Mouse (Mus musculus): ENCODE measurements around the gene Defb45.

The Defb45 gene

GRCm38 (mm10) chr2:152599299-152599698, at the start of gene Defb45:
Defb45 (minus strand) TSS chr2:152599399.
- no peak for DNase-seq (ENCODE audit: low spot score)

DNA sequence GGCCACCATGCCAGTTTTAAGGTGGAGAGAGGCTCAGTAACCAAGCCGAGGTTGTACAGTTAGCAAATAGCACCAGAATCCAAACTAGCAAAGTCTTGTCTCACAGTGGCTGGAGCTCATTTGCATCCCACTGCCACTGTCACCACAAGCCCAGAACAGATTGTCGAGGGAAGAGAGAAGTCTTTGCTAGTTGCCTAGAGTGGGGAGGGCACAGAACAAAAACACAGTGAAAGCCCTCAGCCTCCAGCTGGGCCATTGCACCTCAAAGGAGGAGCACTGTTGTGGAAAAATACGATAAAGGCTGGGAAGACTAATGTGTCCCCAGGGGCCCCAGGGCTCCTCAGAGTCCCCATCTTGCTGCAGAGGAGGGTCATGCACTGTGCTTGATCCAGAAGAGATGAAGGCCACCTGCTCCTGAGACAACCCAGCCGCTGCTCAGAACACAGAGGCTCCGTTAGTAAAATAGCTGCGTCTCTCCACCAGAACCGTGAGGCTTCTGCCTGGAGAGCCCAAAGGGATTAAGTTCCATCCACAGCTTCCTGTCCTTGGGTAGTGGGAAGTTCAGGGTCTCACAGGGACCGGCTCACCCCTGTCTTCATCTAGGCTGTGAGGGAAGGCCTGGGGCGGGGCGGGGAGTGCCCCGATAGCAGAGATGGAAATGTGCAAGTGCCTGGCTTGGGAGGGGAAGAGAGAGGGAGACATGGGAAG, 40.4 kb upstream of the Defb45 start:
- DNase-seq (ENCODE audit: low spot score): no peak

GRCm38 (mm10) chr2:152638865-152639264, 39.7 kb upstream of the Defb45 start:
- DNase-seq (ENCODE audit: low spot score): no peak

DNA sequence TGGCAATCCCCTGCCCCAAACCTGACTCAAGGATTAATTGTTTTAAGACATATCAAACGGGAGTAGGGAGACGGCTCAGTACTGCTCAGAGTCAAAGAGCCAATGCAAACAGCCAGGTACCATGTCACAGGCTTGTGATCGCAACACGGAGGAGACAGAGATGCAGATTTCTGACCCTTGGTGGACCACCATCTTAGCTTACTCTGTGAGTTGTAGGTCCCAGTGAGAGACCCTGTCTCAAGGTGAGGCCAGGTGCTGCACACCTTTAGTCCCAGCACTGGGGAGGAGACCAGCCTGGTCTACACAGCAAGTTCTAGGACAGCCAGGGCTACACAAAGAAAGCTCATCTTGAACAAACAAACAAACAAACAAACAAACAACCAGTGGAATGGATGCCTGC, 38.2 kb upstream of the Defb45 start:
- DNase-seq (ENCODE audit: low spot score): no peak

DNA sequence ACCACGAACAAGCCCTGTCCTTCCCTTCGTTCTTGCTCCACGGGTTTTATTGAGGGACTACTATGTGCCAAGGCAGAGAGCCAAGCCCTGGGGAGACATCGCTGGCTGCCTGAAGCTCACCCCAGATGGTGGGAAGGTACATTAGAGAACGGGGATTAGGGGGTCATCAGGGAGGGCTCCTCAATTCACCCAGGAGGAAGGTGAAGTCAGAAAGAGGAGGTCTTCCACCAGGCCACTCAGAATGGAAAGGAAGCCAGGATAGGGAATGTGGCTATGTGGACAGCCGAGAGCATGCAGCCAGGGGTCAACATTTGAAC, 37.8 kb upstream of the Defb45 start:
- no peak for DNase-seq (ENCODE audit: low spot score)

GRCm38 (mm10) chr2:152636246-152637005, 37.2 kb upstream of the Defb45 start:
- DNase-seq (ENCODE audit: low spot score): no peak

DNA sequence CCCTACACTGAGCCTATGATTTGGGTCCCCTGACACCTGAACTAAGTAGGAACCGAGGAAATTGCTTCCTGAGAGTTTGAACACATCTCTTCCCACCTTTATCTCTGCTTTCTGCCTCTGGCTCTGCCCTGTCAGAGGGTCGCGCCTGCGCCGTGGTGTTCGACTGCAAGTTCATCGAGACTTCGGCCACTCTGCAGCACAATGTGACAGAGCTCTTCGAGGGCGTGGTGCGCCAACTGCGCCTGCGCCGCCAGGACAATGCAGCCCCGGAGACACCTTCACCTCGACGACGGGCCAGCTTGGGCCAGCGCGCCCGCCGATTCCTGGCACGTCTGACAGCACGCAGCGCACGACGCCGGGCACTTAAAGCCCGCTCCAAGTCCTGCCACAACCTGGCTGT, 35.1 kb upstream of the Defb45 start:
- no peak for DNase-seq (ENCODE audit: low spot score)

GRCm38 (mm10) chr2:152633334-152633733, 34.1 kb upstream of the Defb45 start:
- DNase-seq (ENCODE audit: low spot score): no peak

GRCm38 (mm10) chr2:152629904-152630303, 30.7 kb upstream of the Defb45 start:
- no peak for DNase-seq (ENCODE audit: low spot score)

GRCm38 (mm10) chr2:152629239-152629638, 30.0 kb upstream of the Defb45 start:
- no peak for DNase-seq (ENCODE audit: low spot score)

DNA sequence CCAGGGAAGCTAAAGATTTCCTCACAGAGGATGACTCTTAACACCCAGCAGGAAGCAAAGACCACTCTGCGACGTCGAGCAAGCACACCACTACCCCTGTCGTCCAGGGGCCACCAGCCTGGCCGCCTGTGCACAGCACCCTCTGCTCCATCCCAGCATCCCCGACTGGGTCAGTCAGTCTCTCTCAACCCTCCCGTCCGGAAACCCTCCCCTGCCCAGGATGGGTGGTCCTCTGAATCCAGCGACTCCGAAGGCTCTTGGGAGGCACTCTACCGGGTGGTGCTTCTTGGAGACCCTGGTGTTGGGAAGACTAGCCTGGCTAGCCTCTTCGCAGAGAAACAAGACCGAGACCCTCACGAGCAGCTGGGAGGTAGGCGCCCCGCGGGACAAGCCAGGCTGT, 28.9 kb upstream of the Defb45 start:
- DNase-seq (ENCODE audit: low spot score): no peak

- DNase-seq (ENCODE audit: low spot score): no peak
Measured at GRCm38 (mm10) chr2:152626774-152627591, 27.8 kb upstream of the Defb45 start, which contains the start of gene Rem1. Rem1 (plus strand) TSS chr2:152626951.

- no peak for DNase-seq (ENCODE audit: low spot score)
Measured at GRCm38 (mm10) chr2:152625256-152625655, 26.1 kb upstream of the Defb45 start.

- DNase-seq (ENCODE audit: low spot score): no peak
Measured at GRCm38 (mm10) chr2:152624566-152624965, 25.4 kb upstream of the Defb45 start.

DNA sequence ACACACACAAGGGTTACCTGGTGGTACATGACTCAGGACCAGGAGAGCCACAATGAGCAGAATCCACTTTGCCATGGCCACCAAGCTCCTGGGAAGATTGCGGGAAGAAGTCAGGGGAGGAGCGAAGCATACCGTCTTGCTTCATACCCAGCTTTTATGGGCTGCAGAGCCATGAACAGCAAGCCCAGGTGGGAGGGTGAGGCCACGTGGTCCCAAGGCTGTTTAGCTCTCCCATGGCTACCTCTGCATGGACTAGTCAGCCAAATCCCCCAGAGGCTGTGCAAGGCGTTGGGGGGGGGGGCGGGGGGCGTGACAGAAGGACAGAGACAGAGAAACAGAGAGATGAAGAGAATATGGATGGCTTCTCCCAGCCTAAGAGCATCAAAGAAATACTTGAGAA, 23.8 kb upstream of the Defb45 start, which contains the start of gene Defb25:
TSS of gene Defb25 (minus strand) at position 101 of the 400 bp plus-strand sequence.
- no peak for DNase-seq (ENCODE audit: low spot score)

DNA sequence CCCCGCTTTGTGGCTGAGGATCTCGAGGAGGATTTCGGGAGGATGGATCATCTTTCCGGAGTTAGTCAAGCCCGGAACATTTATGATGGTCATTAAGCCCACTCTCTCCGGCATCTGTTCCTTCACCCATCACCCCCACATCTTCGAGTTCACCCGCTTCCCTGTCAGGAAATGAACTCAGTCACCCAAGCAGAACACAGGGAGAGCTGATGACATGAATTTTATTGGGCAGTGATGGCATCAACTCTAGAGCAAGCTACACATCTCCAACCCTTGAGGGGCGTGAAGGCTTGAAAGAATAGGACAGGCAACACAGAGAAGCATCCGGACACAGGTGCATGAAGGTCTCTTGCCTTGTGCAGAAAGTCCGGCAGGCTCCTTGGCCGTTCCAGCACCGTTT, 23.0 kb upstream of the Defb45 start:
- no peak for DNase-seq (ENCODE audit: low spot score)

DNA sequence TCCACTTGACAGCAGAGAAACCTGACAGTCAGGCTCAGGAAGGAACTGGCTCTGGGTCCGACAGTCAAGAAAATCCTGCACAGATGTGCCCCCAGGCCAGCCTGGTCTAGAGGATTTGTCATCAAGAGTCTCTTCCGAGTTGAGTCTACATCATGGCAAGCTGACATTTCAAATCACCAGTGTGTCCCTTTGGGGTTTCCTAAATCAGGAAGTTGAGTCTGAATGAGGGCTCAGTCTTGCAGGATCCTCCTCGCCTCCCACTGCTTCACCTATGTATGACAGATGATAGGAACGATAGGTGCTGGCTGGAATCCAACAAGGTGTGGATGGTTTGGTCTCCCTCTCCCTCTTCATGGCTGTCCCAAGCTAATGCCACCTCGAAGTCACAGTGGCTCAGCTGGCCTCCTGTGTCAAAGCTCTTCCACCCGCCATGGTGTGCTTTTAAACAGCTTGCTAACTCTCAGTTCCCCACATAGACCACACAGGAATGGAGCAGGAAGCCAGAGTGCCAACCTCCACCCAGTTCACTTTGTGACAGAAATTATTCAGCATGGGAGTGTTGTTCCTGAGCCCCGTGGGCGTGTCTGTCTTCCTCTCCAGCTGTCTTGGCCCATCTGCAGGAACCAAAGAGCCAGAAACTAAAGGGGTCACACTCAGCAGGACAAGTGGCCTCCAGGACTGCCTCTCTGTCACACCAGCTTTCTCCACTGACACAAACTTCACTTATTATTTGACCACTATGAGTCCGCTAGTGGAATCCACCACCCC, 21.4 kb upstream of the Defb45 start:
- no peak for DNase-seq (ENCODE audit: low spot score)

- peak; percentile 20 for DNase-seq (ENCODE audit: low spot score)
Measured at GRCm38 (mm10) chr2:152617374-152617773, 18.2 kb upstream of the Defb45 start.

DNA sequence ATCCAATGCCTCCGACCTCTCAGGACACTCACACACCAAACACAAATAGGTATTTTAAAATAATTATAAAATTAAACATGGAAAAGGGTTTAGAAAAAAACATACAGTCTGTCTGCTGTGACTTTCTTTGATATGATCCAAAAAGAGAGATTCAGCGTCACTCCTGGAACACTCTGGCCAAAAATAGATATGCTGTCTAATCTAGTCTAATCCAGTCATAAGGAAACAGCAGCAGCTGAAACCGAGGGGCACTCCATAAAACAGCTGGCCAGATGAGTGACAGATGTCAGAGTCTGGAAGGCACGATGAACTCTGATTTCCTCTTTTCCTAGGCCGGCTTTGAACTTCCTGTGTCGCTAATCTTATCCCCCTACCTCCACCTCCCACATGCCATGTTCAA, 17.3 kb upstream of the Defb45 start:
- DNase-seq (ENCODE audit: low spot score): no peak

GRCm38 (mm10) chr2:152615563-152615962, 16.4 kb upstream of the Defb45 start:
- DNase-seq (ENCODE audit: low spot score): peak; percentile 56

GRCm38 (mm10) chr2:152612193-152612592, 13.0 kb upstream of the Defb45 start:
- DNase-seq (ENCODE audit: low spot score): no peak

GRCm38 (mm10) chr2:152608719-152609118, 9.5 kb upstream of the Defb45 start:
- no peak for DNase-seq (ENCODE audit: low spot score)
